Mouse (Mus musculus): ENCODE measurements around the gene Krba1. TPM values are rescaled to one million over a fixed set of nuclear protein-coding genes. Genes with fewer than 3 reads are reported as not detected.

Gene Krba1
- total and polyA plus RNA-seq, 3 experiments, result 4.8 to 8.7 TPM; not detected in 1

GRCm38 (mm10) chr6:48366322-48366996, 28.9 kb upstream of the Krba1 start:
- DNase-seq (ENCODE audit: low read depth, low spot score), result no peak
- H3K9me3 ChIP-seq (replicated peaks; ENCODE audit: insufficient read depth, low read length), result no peaks in the 10 kb centered on the region
- H3K27ac ChIP-seq (ENCODE audit: control insufficient read depth, low read depth, low read length), result no peak overlapping the region
- no peak for TF ChIP-seq USF1 (IDR thresholded peaks at IDR 0.05; ENCODE audit: low read depth, low read length)
- no peak for TF ChIP-seq ZMIZ1 (IDR thresholded peaks at IDR 0.05; ENCODE audit: low read depth, low read length)
- TF ChIP-seq ZKSCAN1 (IDR thresholded peaks at IDR 0.05; ENCODE audit: low read depth, low read length), result no peak
- TF ChIP-seq CTCF (IDR thresholded peaks at IDR 0.05 in 2 of 3, conservative IDR thresholded peaks at IDR 0.05 in 1 of 3; ENCODE audit: control insufficient read depth in 1 of 3, insufficient read depth in 1 of 3, low read depth in 2 of 3, low read length in 3 of 3, poor library complexity in 1 of 3, severe bottlenecking in 1 of 3), result no peak
- no peak for TF ChIP-seq MEF2A (IDR thresholded peaks at IDR 0.05; ENCODE audit: extremely low read depth, insufficient replicate concordance, low read depth, low read length, poor library complexity, severe bottlenecking)
- TF ChIP-seq SMC3 (IDR thresholded peaks at IDR 0.05; ENCODE audit: low read depth, low read length), result no peak
- TF ChIP-seq BHLHE40 (IDR thresholded peaks at IDR 0.05; ENCODE audit: borderline replicate concordance, low read depth, low read length), result no peak
- TF ChIP-seq UBTF (IDR thresholded peaks at IDR 0.05; ENCODE audit: borderline replicate concordance, insufficient read depth, low read depth, low read length), result no peak
- no peak for TF ChIP-seq HCFC1 (IDR thresholded peaks at IDR 0.05; ENCODE audit: low read depth, low read length)
- no peak for TF ChIP-seq ELF1 (IDR thresholded peaks at IDR 0.05; ENCODE audit: low read depth, low read length)
- H3K4me1 ChIP-seq (ENCODE audit: control insufficient read depth in 1 of 2, insufficient read depth in 2 of 2, low read length in 2 of 2), result no peaks in the 10 kb centered on the region
- H3K36me3 ChIP-seq (ENCODE audit: control insufficient read depth in 1 of 2, insufficient read depth in 2 of 2, low read length in 2 of 2), result no peaks in the 10 kb centered on the region
- no peak overlapping the region for H3K4me3 ChIP-seq (ENCODE audit: control insufficient read depth in 1 of 2, insufficient read depth in 1 of 2, low read depth in 2 of 2, low read length in 2 of 2)
- no peaks in the 10 kb centered on the region for H3K27me3 ChIP-seq (ENCODE audit: control insufficient read depth in 1 of 2, insufficient read depth in 2 of 2, low read length in 2 of 2)
- H3K9ac ChIP-seq (ENCODE audit: control insufficient read depth, low read depth, low read length, poor library complexity, severe bottlenecking), result no peak overlapping the region
- H3K79me2 ChIP-seq (ENCODE audit: control insufficient read depth, insufficient read depth, low read length, poor library complexity), result no peaks in the 10 kb centered on the region

- H3K79me2 ChIP-seq (ENCODE audit: control insufficient read depth, insufficient read depth, low read length, poor library complexity), result no peaks in the 10 kb centered on the region
- no peak for TF ChIP-seq CHD2 (IDR thresholded peaks at IDR 0.05; ENCODE audit: low read length)
- TF ChIP-seq CTCF (IDR thresholded peaks at IDR 0.05 in 2 of 3, conservative IDR thresholded peaks at IDR 0.05 in 1 of 3; ENCODE audit: control insufficient read depth in 1 of 3, insufficient read depth in 1 of 3, low read depth in 2 of 3, low read length in 3 of 3, poor library complexity in 1 of 3, severe bottlenecking in 1 of 3), result no peak
- no peak for TF ChIP-seq NELFE (IDR thresholded peaks at IDR 0.05; ENCODE audit: low read depth, low read length)
- no peak for TF ChIP-seq MYB (IDR thresholded peaks at IDR 0.05; ENCODE audit: low read depth, low read length)
- TF ChIP-seq USF1 (IDR thresholded peaks at IDR 0.05; ENCODE audit: low read depth, low read length), result no peak
- no peak for TF ChIP-seq GATA1 (IDR thresholded peaks at IDR 0.05; ENCODE audit: low read depth, low read length)
- TF ChIP-seq TBP (IDR thresholded peaks at IDR 0.05; ENCODE audit: low read depth, low read length), result no peak
- TF ChIP-seq RAD21 (IDR thresholded peaks at IDR 0.05; ENCODE audit: low read depth, low read length), result no peak
- no peak for TF ChIP-seq SMC3 (IDR thresholded peaks at IDR 0.05; ENCODE audit: low read depth, low read length)
- TF ChIP-seq CHD1 (IDR thresholded peaks at IDR 0.05; ENCODE audit: low read depth, low read length), result no peak
- TF ChIP-seq MAZ (IDR thresholded peaks at IDR 0.05; ENCODE audit: low read depth, low read length), result no peak
- TF ChIP-seq RCOR1 (IDR thresholded peaks at IDR 0.05; ENCODE audit: low read depth, low read length), result no peak
- TF ChIP-seq SIN3A (IDR thresholded peaks at IDR 0.05; ENCODE audit: low read length), result no peak
- TF ChIP-seq ZMIZ1 (IDR thresholded peaks at IDR 0.05; ENCODE audit: low read depth, low read length), result no peak
- no peak for TF ChIP-seq NRF1 (IDR thresholded peaks at IDR 0.05; ENCODE audit: insufficient read depth, low read depth, low read length, poor library complexity, severe bottlenecking)
- TF ChIP-seq MXI1 (IDR thresholded peaks at IDR 0.05; ENCODE audit: low read depth, low read length), result no peak
- no peak for TF ChIP-seq ZKSCAN1 (IDR thresholded peaks at IDR 0.05; ENCODE audit: low read depth, low read length)
- TF ChIP-seq TCF12 (IDR thresholded peaks at IDR 0.05; ENCODE audit: low read depth, low read length), result no peak
- no peak for TF ChIP-seq MYC (IDR thresholded peaks at IDR 0.05; ENCODE audit: low read depth, low read length)
- TF ChIP-seq ZNF384 (IDR thresholded peaks at IDR 0.05; ENCODE audit: low read depth, low read length), result no peak
- no peak overlapping the region for H3K9ac ChIP-seq (ENCODE audit: control insufficient read depth, low read depth, low read length, poor library complexity, severe bottlenecking)
- H3K9me3 ChIP-seq (replicated peaks; ENCODE audit: insufficient read depth, low read length), result no peaks in the 10 kb centered on the region
- H3K4me1 ChIP-seq (ENCODE audit: control insufficient read depth in 1 of 2, insufficient read depth in 2 of 2, low read length in 2 of 2), result no peaks in the 10 kb centered on the region
- no peak for DNase-seq (ENCODE audit: low read depth, low spot score)
- no peak overlapping the region for H3K27ac ChIP-seq (ENCODE audit: control insufficient read depth, low read depth, low read length)
- no peaks in the 10 kb centered on the region for H3K27me3 ChIP-seq (ENCODE audit: control insufficient read depth in 1 of 2, insufficient read depth in 2 of 2, low read length in 2 of 2)
- no peaks in the 10 kb centered on the region for H3K36me3 ChIP-seq (ENCODE audit: control insufficient read depth in 1 of 2, insufficient read depth in 2 of 2, low read length in 2 of 2)
- no peak overlapping the region for H3K4me3 ChIP-seq (ENCODE audit: control insufficient read depth in 1 of 2, insufficient read depth in 1 of 2, low read depth in 2 of 2, low read length in 2 of 2)
Measured at GRCm38 (mm10) chr6:48388221-48388620, 7.2 kb upstream of the Krba1 start.

Measured in MEL (cell line).